Mouse (Mus musculus) frontal cortex, postnatal 14 days (tissue): ENCODE measurements around the gene Cntrl.
A peak's percentile ranks its signal among the peaks of the same experiment; 100 is the strongest.

Source experiments
- DNase-seq, 2 experiments: peaks; one replicate each; pipeline ENCODE4 v3.0.0; 2022; ENCODE audit warnings: low spot score in 2 of 2

Gene Cntrl

DNA sequence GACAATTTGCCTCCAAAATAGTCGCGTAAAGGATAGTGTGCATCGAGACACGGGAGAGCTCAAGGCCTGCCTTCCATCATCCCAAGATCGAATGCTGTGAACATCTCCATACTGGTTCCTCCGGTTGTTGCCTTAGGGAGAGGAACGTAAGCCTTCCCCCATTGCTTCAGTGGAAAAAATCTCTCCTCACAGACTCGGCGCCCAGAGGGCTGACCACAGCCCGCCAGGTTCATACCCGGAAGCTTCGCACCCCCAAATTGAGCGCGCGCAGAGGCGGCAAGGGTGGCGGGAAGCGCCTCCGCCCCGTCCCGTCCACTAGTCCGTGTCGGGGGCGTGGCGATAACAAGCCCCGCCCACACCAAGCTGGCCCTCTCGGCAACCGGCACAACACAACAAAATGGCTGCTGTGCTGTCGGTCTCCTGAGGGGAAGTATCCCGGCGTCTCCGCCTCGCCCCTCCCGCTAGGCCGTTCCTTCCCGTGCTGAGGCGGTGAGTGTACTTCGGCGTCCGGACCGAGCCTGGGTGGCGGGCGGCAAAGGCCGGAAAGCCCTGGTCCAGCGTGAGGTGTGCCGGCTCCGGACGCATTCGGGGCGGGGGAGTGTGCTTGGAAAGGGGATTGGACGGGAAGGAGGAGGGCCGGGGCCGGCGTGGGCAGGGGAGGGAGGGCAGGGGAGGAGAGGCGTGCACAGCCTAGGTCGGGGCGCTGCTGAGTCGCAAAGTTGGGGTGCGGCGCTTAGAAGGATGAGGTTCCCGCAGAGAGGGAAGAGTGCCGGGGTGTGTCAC lies at the start of gene Cntrl:
Gene Cntrl, plus strand, starts transcription at position 352 of the 783 bp plus-strand sequence.
- peak; percentile 85 to 88 for DNase-seq

- DNase-seq, result no peak
Measured at GRCm38 (mm10) chr2:35060256-35060655, 49.0 kb upstream of the Cntrl start.

- no peak for DNase-seq
Measured at GRCm38 (mm10) chr2:35060897-35061296, 48.4 kb upstream of the Cntrl start.

DNA sequence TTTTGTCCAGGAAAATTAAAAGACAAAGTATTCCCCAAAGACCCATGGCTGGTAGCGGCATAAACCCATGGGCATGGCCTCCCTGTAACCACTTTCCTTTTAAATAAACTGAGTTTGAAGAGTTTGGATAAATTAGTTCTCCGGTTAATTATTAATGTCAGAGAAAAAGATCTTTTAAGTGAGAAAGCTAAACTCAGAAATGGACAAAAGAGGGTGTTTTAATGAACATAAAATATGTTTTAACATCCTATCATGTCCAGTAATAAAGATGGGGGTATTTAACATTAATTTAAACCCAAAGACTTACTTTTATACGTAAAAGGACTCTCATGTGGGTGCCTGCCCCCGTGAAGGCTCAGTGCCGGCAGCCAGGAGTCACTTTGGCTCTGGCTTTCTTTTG lies 48.0 kb upstream of the Cntrl start, which contains the start of gene Hc:
Gene Hc, minus strand, starts transcription at position 101 of the 400 bp plus-strand sequence.
- DNase-seq, result no peak

GRCm38 (mm10) chr2:35063333-35064030 lies 45.8 kb upstream of the Cntrl start:
- DNase-seq, result no peak

DNA sequence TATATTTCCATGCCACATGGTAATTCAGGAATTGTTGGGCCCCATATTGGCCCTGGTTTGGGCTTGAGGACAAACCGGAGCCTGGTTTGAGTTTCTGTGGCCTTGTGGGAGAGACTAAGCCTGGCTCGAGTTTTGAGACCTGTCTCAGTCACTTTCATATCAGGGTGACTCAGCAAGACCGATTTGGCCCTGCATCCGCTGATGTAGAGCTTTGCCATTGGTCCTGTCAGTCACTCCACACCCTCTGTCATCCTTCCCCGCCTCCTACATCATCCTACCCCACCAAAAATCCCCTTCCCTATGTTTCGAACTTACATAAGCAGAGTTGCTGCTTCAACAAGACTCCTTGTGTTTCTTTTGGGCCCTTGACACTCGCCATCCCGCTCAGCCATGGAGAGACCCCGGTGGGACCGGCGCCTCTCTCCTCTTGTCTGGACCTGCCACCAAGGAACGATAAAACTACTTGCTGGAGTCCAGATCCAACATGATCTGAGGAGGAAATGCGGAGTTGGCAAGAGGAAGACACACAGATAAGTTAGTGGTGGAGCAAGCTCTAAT lies 42.7 kb upstream of the Cntrl start:
- no peak for DNase-seq

- DNase-seq, result no peak
Measured at GRCm38 (mm10) chr2:35067117-35067516, 42.2 kb upstream of the Cntrl start.

- DNase-seq, result no peak
Measured at GRCm38 (mm10) chr2:35069124-35069523, 40.2 kb upstream of the Cntrl start.

GRCm38 (mm10) chr2:35070275-35070674 lies 39.0 kb upstream of the Cntrl start:
- DNase-seq, result no peak

GRCm38 (mm10) chr2:35072547-35072946 lies 36.7 kb upstream of the Cntrl start:
- no peak for DNase-seq

DNA sequence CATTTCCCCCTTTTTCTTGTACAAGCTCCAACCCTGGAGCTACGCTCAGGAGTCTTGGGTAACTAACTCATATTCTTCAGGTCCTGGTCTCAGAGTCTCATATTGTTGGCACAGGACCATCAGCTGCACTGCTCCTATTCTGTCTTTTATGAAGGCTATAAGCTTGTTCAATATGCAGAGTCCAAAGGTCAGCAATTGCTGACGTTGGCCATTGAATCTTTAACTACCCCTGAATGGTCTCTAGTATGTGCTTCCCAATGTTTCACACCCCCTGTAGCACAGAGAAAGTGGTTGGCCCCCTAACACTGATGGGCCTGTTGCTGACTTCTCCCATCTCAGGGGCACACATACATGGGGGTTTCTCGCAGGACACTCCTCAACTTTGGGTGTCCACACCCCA lies 35.0 kb upstream of the Cntrl start:
- DNase-seq, result no peak

DNA sequence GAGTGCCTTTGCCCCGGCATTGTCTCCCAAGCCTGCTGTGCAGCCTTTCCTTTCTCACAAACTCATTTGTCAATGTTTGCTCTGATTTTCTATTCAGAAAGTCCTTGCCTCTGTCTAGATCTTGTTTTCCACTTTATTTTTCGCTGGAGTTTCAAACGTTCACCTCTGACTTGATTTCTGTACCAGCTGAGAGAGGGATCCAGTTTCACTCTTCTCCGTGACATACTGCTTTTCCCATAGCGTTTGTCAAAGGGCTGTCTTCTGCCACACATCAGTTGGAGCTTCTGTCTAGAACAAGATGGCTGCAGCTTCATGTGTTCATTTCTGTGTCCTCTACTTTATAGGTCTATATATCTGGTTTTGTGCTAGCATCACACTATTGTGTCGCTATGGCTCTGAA lies 30.1 kb upstream of the Cntrl start:
- DNase-seq, result no peak

DNA sequence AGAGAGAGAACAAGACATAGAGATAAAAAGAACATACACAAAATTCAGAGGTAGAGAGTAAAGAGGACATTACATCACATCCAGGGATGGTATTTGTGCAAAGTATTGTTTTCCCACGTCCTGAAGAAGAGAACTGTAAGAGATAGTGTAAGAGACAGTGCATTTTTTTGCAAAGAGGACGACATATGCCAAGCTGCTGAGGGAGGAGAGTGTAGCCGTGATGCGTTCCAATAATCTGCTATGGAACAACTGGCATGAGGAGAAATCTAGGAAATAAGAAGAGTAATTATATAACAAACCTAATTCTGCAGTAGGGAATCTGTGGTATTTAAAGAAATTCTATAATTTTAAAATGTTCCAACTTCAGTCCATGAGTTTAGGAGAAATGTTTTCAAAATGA lies 21.9 kb upstream of the Cntrl start:
- DNase-seq, result no peak

DNA sequence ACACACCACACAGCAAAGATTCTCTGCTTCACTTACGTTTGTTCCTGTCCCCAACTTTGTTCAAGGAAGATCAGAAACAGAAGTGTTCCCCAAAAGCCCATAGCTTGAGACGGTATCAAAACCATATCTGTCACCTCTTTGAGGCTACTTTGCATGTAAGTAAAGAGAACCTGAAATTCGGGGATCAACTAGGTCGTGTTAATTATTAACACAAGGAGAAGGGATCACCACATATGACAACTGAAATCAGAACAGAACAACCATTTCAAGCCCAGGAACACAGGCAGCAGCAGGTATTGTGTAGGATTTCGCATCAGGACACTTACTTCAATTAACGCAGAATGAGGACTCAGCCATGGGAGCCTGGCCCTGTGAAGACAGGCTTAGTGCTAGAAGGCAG lies 8.8 kb upstream of the Cntrl start:
- no peak for DNase-seq

GRCm38 (mm10) chr2:35101443-35101842 lies 7.8 kb upstream of the Cntrl start, which contains the start of gene AI182371:
Gene AI182371, minus strand, starts transcription at chr2:35101543.
- no peak for DNase-seq

DNA sequence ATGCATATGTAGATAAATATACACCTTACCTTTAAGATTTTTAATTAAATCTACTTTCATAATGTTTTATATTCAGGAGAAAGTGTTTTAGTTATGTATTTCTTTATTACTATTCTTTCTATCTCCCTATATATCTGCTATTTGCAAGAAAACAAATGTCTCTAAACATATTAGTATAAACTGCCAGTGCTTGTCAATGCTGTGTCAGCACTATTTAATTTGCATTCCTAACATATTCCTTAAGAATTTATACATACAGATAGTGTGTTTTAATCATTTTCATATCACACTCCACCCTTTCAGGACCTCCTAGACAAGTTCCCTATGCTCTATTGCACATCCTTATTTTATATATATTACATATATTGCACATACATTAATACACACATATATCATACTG lies 6.5 kb upstream of the Cntrl start:
- no peak for DNase-seq

DNA sequence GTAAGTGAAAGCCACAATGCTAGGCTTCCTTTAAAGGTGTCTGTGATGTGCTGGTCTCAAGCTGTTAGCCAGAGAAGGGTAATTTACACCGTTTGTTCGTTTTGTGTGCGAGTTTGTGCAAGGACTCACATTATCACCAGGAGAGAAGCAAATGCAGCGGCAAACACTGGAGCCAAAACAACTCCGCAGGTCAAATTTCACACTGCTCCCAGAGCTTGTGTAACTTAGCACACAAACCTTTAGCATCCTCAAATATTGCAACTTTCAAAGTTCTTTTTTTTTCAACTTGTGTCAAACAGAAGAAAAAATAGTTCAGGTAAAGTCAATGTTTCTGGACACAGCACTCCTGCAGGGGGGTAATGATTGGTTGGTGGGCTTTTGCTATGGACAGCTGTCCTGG lies 5.7 kb upstream of the Cntrl start:
- no peak for DNase-seq

GRCm38 (mm10) chr2:35104843-35105242 lies 4.4 kb upstream of the Cntrl start:
- no peak for DNase-seq

GRCm38 (mm10) chr2:35107984-35108635 lies 1.2 kb upstream of the Cntrl start:
- DNase-seq, result no peak

DNA sequence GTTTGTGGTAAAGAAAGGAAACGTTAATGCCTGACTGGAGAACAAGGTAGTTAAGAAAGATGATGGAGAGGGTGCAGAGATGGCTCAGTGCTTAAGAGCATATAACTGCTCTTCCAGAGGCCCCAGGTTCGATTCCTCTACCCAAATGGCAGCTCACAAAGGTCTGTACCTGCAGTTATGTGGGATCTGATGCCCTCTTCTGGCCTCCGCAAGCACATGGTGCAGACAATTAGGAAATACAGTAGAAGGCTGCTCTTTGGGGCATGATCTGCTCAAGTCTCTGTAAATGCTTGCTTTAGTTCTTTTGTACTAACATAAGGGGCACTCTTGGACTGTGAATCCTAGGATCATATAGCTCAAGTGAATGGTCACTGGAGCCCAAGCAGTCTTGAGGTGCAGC lies 580 bp upstream of the Cntrl start:
- peak; percentile 22 to 27 for DNase-seq

GRCm38 (mm10) chr2:35109924-35110304 lies 622 bp downstream of the Cntrl start:
- no peak for DNase-seq

DNA sequence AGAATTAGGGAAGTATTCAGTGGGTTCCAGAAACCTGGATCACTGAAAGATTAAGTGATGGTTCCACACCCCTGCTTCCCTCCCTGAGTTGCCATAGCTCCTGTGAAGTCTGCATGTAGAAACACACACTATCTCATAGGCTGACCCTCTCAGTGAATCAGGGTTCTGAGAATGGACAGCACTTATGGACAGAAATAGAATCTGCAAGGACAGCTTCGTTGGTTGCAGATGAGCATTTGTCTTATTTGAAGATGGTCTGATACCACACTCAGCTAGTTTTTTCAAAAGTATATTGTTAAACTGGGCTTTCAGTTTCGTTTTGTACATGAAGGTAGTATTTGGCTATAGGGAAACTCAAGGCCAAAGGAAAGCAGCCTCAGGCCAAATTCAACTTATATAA lies 1.2 kb downstream of the Cntrl start:
- DNase-seq, result no peak
